Mouse (Mus musculus) cerebellum, postnatal 36 days (tissue): Measurements from ENCODE around the gene Psma7.

Experiments used
- DNase-seq, 2 experiments: peaks; one replicate each; pipeline ENCODE4 v3.0.0; 2021 to 2022; ENCODE audit warnings: mixed read lengths in 2 of 2

Gene Psma7

DNA sequence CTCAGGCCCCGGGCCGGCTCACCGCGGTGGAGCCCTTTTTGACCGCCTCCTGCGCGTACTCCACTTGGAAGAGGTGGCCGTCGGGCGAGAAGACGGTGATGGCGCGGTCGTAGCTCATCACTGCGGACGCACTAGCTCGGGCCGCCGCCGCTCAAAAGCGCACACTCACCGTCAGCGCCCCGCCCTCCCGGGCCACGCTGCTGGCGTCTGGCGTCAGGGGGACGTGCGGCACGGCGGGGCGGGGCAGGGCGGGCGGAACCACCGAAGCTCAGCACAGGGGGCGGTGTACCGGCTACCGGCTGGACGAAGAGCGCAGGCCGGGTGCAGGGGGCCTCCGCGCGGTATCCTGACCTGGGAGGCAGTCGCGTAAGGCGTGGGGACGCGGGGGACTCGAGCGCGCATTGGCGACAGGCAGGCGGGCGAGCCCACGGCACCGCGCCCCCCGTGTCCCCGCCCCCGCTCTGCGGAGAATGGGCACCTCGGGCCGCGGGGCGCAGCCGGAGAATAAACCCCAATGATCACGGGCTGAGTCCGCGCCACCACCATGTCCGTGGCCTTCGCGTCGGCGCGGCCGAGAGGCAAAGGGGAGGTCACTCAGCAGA, at the start of gene Psma7, which contains the start of gene Ss18l1:
Gene Psma7 (minus strand): TSS at position 178 of the 602 bp plus-strand sequence.
Gene Ss18l1 (plus strand): TSS at position 254 of the 602 bp plus-strand sequence.
- peak; percentile 87 to 93 for DNase-seq

DNA sequence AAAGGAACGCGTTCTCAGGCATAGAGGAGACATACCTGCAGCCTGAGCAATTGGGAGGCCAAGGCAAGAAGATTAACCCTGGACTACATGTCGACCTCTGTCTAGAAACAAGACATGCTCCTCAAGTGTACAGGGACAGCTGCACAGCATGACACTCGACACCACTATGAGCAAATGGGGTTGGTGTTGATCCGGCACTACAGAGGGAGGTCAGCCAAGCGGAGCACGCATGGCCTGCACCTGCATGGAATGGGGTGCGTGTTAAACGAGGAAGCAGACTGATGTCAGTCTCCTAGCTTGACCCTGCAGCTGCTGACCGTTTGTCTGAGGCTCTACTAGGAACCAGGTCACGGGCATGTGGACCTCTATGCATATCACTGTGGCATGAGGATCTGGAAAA, 48.1 kb upstream of the Psma7 start:
- DNase-seq: no peak

DNA sequence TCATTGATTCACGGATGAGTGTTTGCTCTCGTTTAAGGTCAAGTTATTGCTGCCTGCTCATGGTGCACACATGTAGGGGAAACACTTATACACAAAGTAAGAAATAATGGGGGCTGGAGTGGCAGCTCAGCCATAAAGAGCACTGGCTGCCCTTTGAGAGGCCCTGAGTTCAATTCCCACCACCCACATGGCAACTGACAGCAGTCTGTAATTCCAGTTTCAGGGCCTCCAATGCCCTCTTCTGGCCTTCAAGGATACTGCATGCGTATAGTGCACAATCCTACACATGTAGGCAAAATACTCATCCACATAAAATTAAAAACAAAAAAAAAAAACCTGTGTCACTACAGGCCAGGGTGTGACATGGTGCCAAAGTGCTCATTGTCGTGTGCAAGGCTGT, 45.2 kb upstream of the Psma7 start:
- no peak for DNase-seq

DNA sequence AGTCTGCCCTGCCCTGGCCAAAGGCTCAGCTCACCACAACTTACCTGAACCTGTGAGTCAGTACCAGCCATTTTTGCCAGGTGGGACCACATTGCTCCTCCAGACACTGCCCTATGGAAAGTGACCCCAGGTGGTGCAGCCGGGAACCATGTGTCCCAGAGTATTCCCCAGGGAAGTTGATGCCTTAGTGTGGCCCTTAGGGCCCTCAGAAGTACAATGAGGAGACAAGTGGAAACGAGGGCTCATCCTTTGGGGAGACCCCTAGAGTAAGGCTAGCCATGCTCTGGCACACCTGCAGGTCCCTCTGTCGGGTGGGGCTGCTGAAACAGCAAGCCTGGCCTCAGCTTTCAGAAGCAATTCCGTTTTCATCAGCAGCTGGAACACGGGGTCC, 44.4 kb upstream of the Psma7 start:
- DNase-seq: no peak

DNA sequence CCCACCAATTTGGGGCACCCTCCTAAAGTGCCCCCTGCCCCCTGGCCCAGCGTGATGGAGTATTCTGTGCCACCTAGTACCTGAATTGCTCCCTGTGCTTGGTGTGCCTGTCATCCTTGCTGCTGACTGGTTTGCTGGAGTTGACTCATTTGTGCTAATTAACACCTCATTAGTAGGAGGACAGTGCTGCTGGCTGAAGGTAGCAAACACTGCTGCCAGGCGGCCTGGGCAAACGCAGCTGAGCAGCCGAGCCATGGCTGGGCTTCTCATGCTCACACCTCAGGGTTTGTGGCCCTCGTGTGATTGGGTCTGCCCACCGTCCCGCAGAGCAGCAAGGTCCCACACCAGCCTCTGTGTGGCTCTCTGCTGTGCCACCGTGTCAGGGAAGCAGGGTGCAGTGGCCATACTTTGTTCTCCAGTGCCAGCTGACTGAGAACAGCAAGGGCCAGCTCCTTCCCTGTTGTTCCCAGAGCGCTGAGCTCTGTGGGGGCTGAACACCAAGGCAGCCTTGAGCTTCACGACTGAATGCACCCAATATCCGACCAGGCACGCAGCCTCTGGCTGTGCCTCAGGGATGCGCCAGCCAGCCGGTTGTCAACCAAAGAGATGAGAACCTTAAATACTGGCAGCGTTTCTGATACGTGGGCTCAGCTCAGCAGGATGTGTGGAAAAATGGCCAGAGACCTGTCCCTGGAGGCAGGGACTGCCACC, 43.8 kb upstream of the Psma7 start:
- DNase-seq: peak; percentile 38 to 42

DNA sequence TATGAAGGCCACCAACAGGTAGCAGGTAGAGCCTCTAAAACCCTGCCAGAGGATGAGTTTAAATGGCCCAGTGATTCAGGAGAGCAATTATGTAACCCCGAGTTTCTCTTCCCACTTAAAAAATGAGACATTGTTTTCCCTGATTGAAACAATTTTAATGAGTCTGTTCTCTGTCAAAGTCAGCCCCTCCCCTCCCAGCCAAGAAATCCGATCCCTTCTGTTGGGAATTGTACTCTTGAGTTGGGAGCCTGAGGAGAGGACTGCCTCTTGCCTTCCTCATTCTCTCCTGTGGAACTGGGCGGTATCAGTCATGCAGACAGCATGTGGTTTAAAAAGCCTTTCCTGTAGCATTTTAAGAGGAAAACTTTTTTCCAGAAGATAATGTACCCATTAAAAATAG, 42.3 kb upstream of the Psma7 start:
- no peak for DNase-seq

DNA sequence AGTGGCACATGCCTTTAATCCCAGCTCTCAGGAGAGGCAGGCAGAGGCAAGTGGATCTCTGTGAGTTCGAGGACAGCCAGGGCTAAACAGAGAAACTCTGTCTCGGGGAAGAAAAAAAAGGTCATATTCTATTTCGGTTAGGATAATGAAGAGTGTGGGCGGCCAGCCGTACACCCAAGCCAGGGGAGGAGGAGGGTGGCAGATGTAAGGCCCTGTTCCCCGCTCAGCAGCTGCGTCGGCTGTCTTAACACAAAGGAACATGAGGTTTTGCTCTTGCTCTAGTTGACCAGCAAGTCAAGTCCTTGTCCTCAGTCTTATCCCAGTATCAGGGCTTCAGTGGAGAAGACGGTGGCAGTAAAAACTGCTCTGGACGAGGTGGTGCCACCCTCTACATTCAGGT, 40.8 kb upstream of the Psma7 start:
- DNase-seq: no peak

DNA sequence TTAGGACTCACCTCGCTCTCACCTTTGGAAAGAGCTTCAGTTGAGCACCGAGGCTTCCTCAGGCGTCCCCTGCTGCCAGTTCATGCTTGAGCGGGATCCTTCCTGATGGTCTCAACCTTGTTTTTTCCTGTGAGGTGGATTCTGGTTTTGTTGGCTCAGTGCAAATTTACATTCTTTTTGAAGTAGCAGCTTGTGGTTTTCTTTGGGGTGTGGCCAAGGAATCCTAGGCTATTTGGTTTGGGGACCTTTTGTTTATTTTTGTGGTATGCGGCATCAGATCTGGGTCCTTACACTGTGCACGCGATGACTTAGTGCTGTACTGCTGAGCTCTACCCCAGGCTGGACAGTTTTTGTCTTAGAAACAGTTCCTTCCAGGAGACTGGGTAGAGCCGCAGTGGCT, 38.4 kb upstream of the Psma7 start:
- DNase-seq: no peak

DNA sequence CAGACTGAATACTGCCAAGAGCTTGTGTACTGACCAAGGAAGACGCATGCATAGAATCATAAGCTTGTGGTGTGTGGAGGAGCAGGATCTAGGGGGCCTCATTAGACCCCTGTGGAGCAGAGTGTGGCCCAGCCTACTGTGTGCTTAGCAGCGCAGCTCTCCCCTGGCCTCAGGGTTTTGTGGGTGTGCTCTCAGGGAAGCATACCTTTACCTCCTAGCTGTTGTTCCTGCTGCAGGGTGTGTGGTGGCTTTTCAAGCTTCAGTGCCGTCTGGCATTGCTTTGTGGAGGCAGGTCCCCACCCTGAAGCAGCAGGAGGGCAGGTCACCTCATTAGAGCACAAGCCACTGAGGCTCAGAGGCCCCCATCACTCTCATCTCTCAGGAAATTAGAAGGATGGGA, 35.4 kb upstream of the Psma7 start:
- DNase-seq: no peak

DNA sequence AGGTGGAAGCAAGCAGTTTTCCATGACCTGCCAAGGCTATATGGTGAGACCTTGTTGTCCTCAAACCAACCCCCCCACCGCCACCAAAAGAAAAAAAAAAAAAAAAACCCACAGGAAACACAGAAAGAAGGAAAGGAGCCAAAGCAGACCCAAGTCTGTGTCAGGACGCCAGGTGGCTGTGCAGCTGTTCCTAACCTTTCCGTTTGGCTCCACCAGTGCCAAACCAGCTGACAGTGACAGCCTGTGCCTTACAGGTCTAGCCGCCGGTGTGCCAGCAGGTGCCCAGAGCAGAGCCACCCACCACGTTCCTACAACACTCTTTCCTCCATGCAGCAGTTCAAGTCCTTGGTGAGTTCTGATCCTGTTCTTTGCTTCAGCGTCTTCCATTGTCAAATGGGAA, 30.7 kb upstream of the Psma7 start:
- no peak for DNase-seq

DNA sequence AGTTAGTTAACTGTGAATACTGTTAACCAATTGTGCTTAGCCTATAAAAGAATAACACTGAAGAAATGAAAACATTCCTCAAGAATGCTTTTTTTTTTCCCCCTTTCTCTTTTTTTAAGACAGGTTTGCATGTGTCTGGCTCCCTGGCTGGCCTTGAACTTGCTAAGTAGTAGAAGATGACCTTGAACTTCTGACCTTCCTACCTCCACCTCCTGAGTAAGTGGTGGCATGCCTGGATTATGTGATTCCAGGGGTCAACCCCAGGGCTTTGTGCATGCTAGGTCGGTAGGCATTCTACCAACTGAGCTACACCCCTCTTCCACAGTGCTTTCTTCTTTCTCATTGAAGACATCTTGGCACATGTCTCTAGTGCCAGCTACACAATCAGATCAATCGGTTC, 29.4 kb upstream of the Psma7 start:
- DNase-seq: no peak

DNA sequence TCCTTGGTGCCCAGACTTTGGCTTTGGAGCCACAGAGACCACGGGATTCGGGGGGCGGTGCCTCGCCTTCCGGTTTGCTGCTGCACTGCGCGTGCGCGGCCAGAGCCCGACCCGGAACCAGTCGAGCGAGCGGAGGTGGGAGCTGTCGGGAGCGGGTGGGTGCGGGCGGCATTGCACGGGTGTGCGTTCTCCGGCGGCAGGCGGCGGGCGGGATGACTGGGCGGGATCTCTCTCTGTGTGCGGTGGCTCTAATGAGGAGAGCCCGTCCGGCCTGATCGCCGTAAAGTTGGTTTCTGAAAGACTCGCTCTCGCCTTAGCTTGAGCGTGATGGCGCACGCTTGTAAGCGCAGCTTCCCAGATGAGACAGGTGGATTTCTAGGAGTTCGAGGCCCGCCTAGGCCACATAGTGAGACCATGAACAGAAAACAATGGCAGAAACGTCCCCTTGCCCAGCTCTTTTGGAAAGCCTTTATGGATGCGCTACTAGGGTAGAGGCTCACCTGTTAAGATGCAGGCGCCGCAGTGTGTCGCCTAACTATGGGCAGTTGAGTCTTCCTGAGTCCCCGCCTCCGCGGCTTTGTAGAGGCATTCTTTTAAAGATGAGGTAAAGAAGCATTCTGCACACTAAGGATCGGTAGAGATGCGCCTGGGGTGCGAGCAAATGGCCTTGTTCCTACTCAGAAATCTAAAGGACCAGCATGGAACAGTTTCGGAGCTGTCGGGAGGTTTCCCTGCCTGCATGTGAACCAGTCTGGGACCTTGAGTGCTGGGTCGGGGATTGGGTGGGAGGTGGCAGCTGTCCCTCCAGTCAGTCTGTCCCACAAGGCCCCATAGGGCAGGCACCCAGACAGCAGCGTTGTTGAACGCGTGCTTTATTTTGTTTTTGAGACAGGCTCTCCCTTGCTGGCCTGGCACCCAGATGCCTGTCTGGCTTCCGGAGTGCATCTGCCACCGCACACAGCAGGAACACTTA, 28.5 kb upstream of the Psma7 start, which contains the start of gene Mtg2:
Gene Mtg2 (plus strand): TSS at position 108 of the 973 bp plus-strand sequence.
- DNase-seq: peak; percentile 96 to 97

DNA sequence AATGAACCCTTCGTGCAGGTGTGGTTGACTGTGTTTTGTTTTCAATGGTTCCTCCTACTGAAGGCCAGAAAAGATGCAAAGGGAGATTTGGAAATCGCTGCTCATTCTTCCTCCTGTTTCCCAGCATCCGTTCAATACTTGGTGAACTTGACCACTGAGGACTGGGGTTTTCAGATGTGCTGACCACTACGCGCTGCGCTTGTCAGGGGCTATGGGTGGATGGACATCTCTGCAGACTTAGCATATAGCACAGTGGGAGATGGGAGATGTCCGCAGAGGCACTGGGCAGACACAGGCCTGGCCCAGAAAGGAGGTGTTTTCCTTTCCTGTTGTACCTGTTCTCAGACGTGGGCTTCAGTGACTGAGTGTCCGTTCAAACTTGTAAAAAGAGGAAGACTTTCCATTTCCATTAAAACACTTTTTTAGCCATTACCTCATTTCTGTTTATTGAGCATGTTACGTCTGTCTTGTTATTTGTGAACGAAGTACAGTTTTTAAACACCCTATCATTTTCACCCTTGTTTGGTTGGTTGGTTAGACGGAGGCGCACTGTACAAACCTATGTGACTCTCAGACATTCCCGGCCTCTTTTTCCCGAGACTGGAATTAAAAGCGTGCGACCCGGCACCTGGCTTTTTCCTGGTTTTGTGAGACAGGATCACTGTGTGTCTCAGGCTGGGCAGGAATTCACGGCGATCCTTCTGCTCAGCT, 27.7 kb upstream of the Psma7 start:
- no peak for DNase-seq

DNA sequence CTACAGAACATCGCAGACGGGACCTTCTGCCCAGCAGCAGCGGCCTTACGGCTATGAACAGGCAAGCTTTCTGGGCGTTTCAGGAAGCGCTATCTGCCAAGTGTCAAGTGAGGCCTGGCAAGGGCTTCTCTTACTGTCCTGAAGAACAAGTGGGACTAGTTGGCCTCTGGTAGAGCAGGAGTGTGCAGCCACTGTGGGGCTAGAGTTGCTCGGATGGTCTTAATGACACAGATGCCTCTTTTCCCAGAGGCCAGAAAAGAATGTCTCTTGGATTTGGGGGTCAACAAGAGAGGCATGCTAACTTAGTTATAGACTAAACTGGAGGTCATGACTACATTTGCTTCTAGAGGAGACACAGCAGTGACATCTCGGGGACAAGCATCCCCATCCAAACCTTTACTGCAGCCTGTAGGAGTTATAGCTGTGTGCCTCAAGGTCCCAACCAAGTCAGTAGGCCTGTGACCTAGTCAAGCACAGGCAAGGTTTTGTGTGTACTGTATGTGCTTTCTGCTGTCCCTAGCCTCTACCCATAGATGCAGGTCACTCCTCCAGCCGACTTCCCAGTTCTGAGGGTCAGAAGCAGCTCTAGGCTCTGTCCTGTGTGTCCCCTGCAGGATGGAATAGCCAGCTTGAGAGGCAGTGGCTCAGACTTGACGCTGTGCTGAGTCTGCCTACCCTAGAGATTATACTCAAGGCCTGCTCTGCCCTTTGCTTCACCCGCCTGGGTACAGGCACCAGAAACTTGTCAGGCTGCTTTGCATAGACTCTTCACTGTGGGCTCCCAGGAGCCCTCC, 21.3 kb upstream of the Psma7 start:
- no peak for DNase-seq

DNA sequence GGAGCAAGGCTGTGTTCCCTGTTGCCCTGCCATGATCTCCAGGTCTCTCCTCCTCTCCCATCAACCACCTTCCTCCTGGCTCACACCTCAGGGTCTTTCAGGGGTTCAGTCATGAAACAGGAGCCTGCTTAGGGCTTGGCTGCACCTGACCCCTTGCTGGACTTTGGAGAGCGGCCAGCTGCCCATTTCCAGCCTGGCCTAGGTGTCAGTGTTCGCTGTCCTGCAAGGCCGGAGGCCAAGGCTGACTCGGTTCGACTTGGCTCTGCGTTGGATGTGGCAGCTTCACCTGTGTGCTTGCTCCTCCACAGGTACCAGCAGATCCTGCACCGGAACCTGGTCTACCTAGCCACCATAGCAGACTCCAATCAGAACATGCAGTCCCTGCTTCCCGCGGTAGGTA, 10.8 kb upstream of the Psma7 start:
- DNase-seq: no peak

DNA sequence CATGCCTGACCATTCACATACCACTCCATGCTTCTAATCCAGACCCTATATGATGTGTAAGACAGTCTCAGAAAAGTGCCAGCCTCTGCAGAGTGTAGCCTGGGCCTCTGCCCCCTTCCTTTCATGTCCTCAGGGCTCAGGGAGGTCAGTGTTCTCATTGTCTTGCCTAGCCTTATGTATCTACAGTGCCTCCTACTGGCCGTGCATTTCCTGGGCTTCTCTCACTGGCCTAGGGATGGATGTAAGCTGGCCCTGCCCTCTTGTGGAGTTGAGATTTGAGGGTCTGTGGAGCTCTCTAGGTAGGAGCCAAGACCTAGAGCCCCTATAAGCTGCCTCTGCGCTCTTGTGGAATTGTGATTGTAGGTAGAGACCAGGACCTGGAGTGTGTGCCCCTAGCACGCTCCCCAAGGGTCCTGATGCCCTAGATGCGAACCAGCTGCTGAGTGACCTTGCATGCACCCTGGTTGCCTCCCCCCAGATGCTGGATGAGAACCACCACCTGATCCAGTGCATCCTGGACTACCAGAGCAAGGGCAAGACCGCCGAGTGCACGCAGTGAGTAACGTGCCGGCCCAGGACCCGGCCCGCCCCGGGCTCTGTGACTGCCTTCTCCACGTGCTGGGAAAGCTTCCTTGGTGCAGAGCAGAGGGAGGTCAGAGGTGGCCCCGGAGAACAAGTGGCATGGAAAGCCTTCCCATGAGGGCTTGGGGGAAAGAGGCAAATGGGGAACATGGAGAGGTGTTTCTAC, 9.9 kb upstream of the Psma7 start:
- DNase-seq: peak in 1 of 2 experiments; percentile 27

DNA sequence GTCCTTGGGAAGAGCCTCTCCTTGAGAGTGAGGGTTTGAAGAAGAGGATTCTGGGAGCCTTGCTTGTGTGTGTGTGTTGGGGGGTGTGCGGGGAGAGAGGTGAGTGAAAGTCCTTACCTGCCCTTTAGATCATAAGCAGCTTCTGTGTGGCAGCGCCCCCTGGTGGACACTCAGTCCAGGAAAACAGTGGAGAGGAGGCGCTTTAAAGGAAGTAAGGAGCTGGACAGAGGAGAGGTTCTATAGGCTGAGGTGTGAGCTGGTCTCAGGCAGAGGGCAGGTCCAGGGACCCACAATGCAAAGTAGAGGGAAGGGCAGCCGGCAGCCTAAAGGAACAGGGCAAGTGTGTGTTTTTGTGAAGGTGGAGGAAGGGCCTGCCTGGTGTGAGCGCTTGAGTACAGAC, 8.8 kb upstream of the Psma7 start:
- peak; percentile 92 for DNase-seq

DNA sequence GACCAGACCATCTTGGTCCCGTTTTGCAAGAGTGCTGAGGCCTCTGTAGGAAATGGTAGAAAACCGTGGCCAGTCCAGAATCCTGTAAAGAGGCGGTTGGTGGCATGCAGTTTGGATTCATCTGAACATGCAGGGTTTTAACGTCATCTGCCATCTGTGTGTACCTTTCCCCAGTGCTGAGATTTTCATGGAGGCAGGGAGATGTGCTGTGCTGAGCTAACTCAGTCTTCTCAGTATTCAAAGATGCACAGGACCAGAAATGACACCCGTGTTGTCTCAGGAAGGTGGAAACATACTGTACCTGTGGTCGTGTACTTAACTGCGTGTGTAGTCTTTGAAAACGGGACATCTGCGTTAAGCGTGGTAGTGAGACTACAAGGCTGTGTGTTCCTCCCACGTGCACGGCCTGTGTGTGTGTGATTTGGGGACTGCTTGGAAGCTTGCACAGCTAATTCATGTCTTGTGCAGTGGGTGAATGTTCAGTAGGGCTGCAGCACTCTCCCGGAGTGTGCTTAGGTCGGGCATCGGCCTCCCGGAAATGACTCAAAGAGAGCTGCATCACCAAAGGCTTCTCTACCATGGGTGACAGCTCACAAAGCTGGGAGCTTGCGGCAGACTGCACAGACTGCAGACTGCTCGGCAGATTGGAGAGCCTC, 5.9 kb upstream of the Psma7 start:
- no peak for DNase-seq

DNA sequence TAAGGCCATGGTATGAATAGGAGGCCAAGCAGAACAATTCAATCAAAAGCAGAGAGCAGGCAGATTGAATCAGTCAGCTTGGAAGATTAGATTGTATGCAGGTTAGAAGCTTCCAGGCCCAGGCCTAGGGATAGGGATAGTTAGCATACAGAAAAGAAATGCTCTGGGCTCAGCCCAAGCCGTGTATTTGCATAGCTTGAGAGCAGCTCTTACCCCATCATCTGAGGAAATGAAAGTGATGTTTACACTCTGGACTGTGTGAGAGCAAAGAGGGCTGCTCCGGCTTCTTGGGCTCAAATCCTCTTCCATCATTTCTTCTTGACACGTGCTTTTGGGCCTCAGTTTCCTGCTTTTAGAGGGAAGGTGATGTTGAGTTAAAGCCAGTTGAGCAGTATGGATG, 5.3 kb upstream of the Psma7 start:
- no peak for DNase-seq

DNA sequence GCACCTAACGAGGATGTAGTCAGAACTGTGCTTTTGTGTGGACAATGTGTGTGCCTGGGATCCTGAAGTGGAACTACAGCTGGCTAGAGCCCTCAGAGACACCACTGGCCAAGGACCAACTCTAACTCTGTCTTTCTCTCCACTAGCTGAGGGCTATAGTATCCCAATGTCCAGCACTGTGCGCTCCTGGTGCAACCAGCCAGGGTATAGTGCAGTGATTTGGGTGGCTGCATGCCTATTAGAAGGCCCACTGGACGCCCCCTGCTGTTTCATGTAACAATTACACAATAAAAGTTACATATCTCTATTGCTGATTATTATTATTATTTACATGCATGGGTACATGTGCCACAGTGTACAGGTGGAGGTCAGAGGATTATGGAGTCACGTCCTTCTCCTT, 3.0 kb upstream of the Psma7 start:
- DNase-seq: peak in 1 of 2 experiments; percentile 26
